Mouse (Mus musculus): ENCODE measurements around the gene Ahsa1.
A peak's percentile ranks its signal among the peaks of the same experiment; 100 is the strongest.

DNA sequence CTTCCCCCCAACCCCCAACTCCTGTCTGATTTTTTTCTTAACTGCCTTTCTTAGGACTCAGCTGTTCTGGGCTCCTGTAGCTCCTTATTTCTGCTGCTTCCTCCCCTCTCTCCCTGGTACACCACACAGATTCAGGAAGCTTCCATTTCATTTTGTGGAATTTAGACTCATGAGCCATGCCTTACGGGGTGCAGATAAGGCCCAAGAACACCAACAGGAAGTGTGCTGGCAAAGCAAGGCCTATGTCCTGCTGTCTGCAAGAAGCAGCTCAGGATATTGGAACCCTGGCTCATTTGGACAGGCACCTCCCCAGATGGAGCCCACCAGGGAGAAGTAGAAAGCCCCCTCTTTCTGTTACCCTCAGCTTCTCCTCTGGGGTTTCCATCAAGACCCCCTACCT, 15.5 kb downstream of the Ahsa1 start:
- TF ChIP-seq GATA1 (IDR thresholded peaks at IDR 0.05; ENCODE audit: borderline replicate concordance, low read length), result peak; percentile 69; the same call in 1 of the 3 replicates
- peak; percentile 53; the same call in 1 of the 2 replicates for TF ChIP-seq FLI1 (IDR thresholded peaks at IDR 0.05; ENCODE audit: low read length)

All from megakaryocyte, embryonic 14.5 days (primary cell).